Mouse (Mus musculus) fat pad, adult 2 months (tissue): ENCODE results near the gene Tdrd1.

Experiments
- DNase-seq: peaks from one replicate; pipeline ENCODE4 v3.0.0-alpha.2; 2011; ENCODE audit warnings: low read depth, low spot score; ENCODE audit errors: extremely low read depth

The Tdrd1 gene

GRCm38 (mm10) chr19:56822448-56822836, 3.6 kb upstream of the Tdrd1 start:
- DNase-seq = no peak

DNA sequence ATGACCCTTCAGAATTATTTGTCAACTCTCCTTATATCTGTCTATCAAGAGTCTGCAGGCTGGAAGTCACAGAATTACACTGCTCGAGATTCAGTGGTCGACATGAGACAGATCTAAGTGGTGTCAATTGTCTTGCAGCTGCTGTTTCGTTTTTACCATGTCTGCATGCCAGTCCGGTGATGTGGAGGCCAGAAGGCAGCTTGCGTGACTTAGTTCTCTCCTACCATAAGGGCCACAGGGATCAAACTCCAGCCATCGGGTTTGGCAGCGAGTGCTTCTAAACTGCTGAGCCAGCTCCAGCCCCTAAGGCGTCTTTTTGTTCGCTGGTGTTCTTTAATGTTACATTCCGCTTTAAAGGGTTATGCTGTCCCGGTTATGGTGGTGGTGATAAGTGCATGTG, 2.3 kb downstream of the Tdrd1 start:
- DNase-seq = no peak

GRCm38 (mm10) chr19:56829267-56829666, 3.3 kb downstream of the Tdrd1 start:
- DNase-seq = no peak

GRCm38 (mm10) chr19:56830163-56830562, 4.2 kb downstream of the Tdrd1 start:
- DNase-seq = no peak

- DNase-seq = no peak
Observed at GRCm38 (mm10) chr19:56835340-56835739, 9.3 kb downstream of the Tdrd1 start.

- no peak for DNase-seq
Observed at GRCm38 (mm10) chr19:56838942-56839706, 13.1 kb downstream of the Tdrd1 start.

- no peak for DNase-seq
Observed at GRCm38 (mm10) chr19:56842974-56843373, 17.0 kb downstream of the Tdrd1 start.

- DNase-seq = no peak
Observed at GRCm38 (mm10) chr19:56852590-56852989, 26.6 kb downstream of the Tdrd1 start.

- DNase-seq = no peak
Observed at GRCm38 (mm10) chr19:56856455-56856854, 30.4 kb downstream of the Tdrd1 start.

GRCm38 (mm10) chr19:56867701-56868100, 41.7 kb downstream of the Tdrd1 start:
- no peak for DNase-seq

DNA sequence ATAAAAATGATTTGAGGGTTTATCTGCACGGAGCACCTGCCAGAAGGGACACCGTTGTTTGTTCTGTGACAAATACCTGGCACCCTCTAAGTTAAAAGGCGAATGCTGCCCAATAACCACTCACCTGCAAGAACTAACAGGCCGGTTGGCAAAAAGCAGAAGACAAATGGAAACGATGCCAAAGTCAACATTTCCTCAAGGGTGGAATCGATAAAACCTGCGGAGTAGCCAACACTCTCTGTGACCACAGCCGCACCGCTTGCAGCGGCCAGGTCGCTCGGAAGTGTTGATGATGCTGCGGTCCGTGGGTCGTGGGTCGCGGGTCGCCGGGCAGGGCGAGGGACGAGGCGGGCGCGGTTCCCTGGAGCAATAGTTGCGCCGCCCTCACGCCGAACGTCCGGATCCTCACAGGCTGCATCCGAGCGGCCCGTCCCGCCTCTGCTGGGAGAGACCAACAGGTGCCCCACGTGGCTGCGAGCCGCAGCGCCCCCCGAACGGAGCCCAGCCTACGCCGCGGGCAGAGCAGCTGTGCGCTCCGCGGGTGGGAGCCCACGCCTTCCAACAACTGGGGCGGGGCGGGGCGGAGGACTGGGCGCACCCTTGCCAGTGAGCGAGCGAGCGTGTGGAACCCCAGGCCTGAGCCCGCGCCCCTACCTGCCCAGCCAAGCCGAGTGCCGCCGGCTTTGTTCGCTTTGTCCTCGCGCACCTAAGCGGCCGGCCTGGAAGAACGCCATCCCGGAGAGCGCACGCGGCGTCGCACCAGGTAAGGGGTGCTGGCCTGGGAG, 48.0 kb downstream of the Tdrd1 start, which contains the start of gene Vwa2:
Gene Vwa2, plus strand, starts transcription at position 434 of the 785 bp plus-strand sequence.
- DNase-seq = peak; percentile 71

GRCm38 (mm10) chr19:56874601-56875315, 48.7 kb downstream of the Tdrd1 start:
- DNase-seq = no peak

DNA sequence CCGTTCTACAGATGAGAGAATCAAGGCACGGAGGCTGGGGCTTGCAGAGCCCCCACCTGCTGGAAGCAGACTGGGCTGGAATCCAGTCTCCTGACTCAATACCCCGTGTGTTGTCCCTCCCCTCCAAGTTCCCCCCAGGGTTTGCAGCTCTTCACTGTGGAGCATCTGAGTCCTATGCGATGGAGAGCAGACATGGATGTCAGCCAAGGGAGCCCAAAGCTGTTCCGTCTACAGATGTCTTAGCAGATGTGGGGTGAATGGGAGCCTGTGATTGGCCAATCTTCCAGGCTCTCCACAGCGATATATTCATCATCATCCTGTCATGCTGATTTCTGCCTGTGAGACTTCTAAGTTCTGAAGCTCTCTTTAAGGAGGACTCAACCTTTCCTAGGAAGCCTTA, 51.4 kb downstream of the Tdrd1 start:
- no peak for DNase-seq

DNA sequence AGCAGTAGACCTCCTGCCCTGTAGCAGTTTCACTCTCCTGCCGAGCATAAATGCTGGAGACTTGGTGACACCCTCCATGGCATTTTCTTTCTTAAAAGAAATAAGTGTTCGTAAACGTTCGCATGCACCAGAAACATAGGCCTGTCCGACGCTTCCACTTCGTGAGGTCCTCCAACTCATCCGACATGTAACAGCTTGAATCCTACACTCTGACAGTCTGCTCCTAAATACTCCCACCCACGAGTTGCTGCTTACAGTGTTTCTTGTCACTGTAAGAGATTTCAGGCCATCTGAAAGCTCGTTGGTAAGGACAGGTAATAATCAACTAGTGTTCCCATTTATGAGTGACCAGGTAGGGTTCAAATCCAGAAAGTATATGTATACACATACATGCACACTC, 61.9 kb downstream of the Tdrd1 start:
- DNase-seq = no peak

GRCm38 (mm10) chr19:56888654-56889053, 62.6 kb downstream of the Tdrd1 start:
- DNase-seq = no peak

- no peak for DNase-seq
Observed at GRCm38 (mm10) chr19:56891438-56891837, 65.4 kb downstream of the Tdrd1 start.

- DNase-seq = no peak
Observed at GRCm38 (mm10) chr19:56892586-56892985, 66.6 kb downstream of the Tdrd1 start.

DNA sequence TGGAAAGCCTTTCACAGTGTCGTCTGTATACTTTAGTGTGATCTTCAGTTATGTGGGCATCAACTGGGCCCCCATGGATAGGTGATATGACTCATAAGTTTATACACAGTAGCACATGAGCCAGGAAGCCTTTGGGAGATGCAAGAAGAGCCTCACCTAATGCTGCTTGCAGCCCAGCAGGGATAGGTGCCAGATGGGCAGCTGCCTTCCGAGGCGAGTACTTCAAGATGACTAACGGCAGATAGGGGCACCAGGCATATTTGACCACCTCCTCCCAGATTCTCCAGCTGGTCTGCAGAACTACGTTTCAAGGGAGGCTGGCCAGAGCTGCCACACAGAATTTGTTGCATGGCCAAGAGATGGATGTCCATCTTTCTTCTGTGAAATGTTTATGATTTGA, 67.3 kb downstream of the Tdrd1 start:
- no peak for DNase-seq

GRCm38 (mm10) chr19:56897654-56898053, 71.6 kb downstream of the Tdrd1 start:
- DNase-seq = no peak

DNA sequence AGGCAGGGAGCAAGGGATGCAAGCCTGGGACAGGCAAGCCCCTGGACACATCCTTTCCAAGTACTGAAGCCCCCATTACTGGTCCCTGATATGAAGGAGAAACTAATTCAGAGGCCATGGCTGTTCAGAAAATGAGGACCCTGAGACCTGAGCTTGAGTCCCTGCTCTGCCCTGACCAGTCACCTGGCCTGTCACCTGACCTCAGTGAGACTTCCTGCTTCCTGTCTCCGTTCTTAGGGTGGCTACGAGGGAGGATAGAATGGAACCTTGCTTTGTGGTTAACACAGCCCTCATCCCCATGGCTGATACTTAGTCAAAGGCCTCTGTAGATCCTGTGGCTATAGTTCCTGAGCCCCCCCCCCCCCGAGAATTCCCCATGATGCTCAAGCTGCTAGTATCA, 78.1 kb downstream of the Tdrd1 start:
- DNase-seq = no peak

DNA sequence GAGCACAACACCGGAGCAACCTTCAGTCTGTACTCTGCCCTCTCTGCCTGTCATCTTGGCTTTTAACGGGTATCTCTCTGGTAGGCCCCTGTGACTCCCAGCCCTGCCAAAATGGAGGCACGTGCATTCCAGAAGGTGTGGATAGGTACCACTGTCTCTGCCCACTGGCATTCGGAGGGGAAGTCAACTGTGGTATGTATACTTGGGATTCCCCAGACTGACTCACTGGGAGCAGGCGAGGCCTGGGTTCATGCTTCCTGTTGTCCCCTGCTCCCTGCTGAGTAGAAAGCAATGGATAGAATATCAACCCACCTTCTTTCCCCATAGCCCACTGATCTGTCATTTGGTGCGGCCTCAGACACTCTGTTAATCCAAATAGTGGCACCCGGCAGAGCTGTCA, 79.4 kb downstream of the Tdrd1 start:
- no peak for DNase-seq

GRCm38 (mm10) chr19:56907850-56908249, 81.8 kb downstream of the Tdrd1 start:
- no peak for DNase-seq
